Mouse (Mus musculus) brain, embryonic 14.5 days (tissue): ENCODE data around the gene Hoxa11.

Experiments used
- CTCF ChIP-seq: fragments of 200-500 bp; IDR thresholded peaks from 2 replicates; pipeline ENCODE4 v1.5.1; 2012; ENCODE audit warnings: inconsistent platforms, mild to moderate bottlenecking, moderate library complexity, borderline replicate concordance; ENCODE audit not compliant: insufficient read depth, insufficient read length; ENCODE audit errors: extremely low read depth
- POLR2A ChIP-seq: fragments of 200-500 bp; IDR thresholded peaks from 2 replicates; pipeline ENCODE4 v1.6.1; 2012; ENCODE audit warnings: mild to moderate bottlenecking, inconsistent platforms, borderline replicate concordance; ENCODE audit not compliant: poor library complexity, insufficient read depth, insufficient read length, severe bottlenecking; ENCODE audit errors: extremely low read depth

- no peak for TF ChIP-seq CTCF
- TF ChIP-seq POLR2A, result no peak
Observed at GRCm38 (mm10) chr6:52238155-52238545, 7.5 kb downstream of the Hoxa11 start.
